Mouse (Mus musculus) urinary bladder, postnatal 0 days (tissue): ENCODE results near the gene Map3k1. TPM values are rescaled to one million over a fixed set of nuclear protein-coding genes. Genes with fewer than 3 reads are reported as not detected.

Experiments used
- polyA plus RNA-seq: library from polyadenylated mRNA; unstranded; fragments of >200 nt; fragmentation: Nextera tagmentation; extraction: Ambion mirVana; gene quantifications from 2 replicates; pipeline ENCODE4 v1.2.1, GENCODE M21; 2015

Gene Map3k1
- 8.2 and 9.8 TPM in 2 replicates for polyA plus RNA-seq

DNA sequence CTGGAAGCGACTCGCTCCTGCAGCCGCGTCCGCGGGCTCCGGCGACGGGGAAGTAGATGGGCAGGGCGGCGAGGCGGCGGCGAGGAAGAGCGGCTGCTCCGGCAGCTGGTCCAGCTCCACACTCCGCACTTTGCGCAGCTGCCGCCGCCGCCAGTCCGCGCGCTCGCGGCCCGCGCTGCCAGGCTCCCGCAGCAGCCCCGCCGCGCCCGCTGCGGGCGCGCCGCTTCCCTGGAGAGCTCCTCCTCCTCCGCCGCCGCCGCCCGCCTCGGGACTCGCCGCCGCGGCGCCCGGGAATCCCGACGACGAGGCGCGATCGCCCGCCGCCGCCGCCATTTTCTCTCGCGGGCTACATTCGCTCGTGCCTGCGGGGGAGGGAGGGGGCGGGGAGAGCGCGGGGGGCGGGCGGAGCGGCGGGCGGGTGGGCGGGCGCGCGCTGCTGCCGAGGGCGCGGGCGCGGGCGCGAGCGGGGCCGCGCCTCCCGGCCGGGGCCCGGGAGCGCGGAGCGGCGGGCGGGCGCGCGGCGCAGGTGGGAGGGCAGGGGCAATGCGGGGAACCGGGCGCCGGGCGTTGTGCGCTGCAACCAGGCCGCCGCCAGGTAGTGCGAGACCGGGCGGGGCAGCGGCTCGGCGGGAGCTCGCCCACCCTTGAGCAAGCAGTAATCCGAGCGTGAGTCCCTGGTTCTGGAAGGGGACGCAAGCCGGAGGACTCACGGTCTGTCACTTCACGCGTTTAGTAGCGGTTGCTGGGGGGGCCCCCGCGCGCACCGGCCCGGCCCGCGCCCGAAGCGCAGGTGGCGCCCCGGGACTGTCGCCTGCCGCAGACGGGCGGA is at the start of gene Map3k1:
TSS of gene Map3k1 (minus strand) at position 357 of the 829 bp plus-strand sequence.

Other genes starting within 250 kb of the Map3k1 start
- gene Gm10198, start 216.2 kb downstream of the Map3k1 start, polyA plus RNA-seq: not detected in 2 replicates
- 7.4 and 9.1 TPM in 2 replicates for gene Mier3, start 128.0 kb downstream of the Map3k1 start, polyA plus RNA-seq